Mouse (Mus musculus) R1 (cell line): ENCODE measurements at regions not wholly inside any gene's neighbourhood (a gene's known extent, or its start where the extent isn't known, plus 50 kb on each side); places are given as distances from the start of the nearest gene placed in this dataset.
A peak's percentile ranks its signal among the peaks of the same experiment; 100 is the strongest.

ENCODE experiments used
- DNase-seq: peaks from one replicate; pipeline ENCODE4 v3.0.0-alpha.2; 2018; ENCODE audit warnings: low read depth, low spot score

GRCm38 (mm10) chr11:23079936-23080794, 72.8 kb downstream of the Fam161a start:
- DNase-seq, result peak; percentile 89

DNA sequence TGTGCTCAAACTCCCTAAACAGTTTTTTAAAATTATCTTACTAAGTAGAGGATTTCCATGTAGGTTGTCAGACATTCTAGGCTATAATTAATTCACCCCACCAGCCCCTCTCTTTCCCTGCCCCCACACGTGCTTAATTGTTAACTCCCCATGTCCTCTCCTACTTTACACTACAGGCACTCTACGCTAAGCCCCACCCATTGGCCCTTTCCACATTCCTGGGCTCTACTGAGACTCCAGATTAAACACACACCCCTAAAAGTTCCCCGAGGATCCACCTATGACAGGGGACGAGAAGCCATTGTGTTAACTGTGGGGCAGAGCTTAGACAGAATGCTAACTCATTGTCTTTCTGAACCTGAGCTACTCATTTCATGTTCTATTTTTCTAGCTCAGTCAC, 74.3 kb downstream of the Fam161a start:
- peak; percentile 97 for DNase-seq

DNA sequence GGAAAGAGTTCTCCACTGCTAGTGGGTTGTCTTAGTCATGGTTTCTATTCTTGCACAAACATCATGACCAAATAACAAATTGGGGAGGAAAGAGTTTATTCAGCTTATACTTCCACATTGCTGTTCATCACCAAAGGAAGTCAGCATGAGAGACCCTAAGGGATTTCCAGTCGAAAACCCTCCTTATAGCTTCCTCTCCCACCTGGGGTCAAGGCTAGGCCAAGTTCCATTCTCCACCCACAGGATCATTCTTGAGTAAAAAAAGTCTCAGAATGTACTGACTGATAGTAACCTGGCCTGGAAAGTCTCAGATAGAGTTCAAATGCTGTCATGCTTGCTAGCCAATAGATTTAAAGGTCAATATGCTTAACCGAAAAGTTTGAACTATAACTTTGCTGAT, 76.5 kb downstream of the Fam161a start:
- peak; percentile 81 for DNase-seq

DNA sequence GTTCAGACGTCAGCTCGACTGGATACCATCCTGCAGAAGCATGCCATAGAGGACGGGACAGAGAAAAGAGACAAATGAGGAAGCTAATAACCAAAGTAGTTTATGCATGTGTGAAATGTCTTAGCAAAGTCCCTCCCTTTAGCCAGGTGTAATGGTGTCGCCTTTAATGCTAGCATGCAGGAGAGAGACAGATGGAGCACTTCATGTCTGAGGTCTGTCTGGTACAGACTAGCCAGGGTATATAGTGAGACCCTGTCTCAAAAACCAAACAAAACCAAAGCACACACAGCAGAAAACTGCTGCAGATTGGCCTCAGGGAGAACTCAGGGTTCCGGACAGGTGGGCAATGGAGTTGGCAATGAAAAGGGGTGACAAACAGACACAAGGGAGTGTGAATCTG, 88.0 kb downstream of the Fam161a start:
- peak; percentile 55 for DNase-seq

DNA sequence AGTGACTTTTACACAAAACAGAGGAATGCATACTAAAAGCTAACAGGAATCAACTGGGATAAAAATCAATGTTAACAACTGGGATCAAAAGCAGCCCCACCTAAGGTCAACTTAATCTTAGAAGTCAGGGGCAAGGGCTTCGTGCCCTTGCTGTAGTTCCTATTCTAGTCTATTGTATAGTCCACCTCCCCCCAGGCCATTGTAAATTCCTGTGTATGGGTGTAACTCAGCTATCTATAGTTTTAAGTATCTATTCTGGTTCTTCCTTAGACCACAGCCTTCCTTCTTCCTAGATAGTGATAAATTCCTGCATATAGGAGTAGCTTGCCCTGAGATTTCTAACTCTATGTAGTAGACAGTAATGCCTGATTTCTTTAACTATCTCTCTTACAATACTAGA, 88.4 kb downstream of the Fam161a start:
- DNase-seq, result peak; percentile 89

GRCm38 (mm10) chr11:23096451-23097222, 89.3 kb downstream of the Fam161a start:
- DNase-seq, result peak; percentile 87

DNA sequence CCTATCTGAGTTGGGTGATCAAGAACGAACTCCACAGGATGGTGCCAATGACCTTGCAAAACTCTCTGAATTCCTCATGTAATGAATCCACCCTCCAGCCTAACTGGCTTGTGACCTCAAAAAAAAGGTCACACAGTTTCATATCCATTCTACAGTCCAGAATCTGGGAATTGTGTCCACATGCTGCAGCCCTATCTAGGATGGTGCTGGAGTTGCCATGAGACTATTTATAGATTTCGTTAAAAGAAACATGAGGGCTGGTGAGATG, 89.8 kb downstream of the Fam161a start:
- peak; percentile 84 for DNase-seq

DNA sequence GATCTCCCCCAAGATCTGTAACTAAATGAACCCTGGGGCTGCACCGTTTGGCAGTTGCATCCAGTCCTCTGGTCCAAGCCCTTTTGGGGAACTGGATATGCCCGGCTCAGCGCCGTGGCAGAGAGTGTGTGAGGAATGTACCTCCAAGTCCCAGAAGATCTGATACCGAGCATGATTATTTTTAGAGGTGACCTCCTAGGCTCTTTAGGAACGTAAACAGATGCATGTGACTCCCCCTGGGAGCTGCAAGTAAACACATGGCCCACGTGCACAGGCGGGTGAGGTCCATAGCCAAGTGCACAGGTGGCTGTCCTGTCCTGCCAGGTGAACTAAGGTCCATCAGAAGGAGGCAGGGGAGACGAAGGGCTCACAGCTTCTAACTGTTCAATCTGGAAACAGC, 107.3 kb downstream of the Fam161a start:
- peak; percentile 19 for DNase-seq

DNA sequence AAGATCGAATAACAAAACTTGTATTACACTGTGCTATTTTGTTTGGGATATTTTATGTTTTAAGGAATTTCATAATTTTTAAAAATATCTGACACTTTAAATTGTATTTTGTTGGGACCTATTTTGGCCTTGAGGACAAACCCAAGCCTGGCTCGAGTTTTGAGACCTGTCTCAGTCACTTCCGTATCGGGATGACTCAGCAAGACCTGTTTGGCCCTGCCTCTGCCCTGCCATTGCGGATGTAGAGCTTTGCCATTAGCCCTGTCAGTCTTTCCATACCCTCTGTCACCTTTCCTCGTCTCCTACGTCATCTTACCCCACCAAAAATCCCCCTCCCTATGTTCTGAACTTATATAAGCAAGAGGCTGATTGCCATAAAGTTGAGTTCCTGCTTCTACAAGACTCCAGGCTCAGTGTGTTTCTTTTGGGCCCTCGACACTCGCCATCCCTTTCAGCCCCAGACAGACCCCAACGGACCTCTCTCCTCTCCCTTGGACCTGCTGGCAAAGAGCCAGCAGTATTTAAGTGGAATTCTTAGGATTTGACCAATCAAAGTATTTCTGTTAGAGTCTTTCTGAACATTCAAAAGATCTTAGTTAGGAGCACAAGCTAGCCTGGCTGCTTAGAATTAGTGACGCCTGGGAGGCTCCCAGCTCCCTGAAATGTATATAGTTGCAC, 113.3 kb downstream of the Fam161a start:
- peak; percentile 89 for DNase-seq

DNA sequence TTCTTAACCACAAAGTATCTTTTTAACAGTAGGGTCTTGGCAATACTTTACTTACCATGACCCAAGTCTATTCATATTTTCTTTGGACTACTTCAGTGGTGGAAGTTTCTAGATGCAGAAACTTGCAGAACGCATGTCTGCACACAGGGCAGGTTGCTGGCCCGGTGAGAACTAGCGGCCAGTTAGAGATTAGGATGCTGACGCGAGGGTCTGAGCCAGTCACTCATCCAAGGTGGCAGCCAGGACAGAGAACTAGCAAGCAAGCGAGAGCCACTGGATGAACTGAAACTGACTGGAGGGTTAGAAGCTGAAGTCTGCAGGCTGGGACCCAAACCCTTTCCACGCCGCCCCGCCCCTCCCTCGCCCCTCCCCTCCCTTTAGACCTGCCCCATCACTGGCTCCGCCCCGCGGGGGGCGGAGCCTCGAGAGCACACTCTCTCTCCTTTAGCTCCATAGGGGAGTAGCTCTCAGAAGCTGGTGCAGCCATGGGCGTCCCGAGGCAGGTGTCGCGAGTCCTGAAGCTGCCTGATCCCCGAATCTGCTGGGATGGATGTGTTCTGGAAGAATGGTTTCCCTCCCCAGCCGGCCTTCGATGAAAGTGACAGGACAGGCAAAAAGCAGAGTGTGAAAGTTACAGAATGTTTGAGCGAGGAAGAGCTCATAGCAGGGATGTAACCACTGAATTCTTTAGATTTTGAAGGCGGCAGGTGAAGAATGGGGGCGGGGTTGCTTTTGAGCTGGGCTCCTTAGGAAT, 117.0 kb downstream of the Fam161a start:
- DNase-seq, result peak; percentile 94

GRCm38 (mm10) chr11:23131122-23131521, 123.8 kb downstream of the Fam161a start:
- no peak for DNase-seq

- no peak for DNase-seq
These were observed 124.2 kb upstream of the Xpo1 start for GRCm38 (mm10) chr11:23131632-23132031.

- DNase-seq, result no peak
These were observed 115.3 kb upstream of the Xpo1 start for GRCm38 (mm10) chr11:23140429-23141099.

DNA sequence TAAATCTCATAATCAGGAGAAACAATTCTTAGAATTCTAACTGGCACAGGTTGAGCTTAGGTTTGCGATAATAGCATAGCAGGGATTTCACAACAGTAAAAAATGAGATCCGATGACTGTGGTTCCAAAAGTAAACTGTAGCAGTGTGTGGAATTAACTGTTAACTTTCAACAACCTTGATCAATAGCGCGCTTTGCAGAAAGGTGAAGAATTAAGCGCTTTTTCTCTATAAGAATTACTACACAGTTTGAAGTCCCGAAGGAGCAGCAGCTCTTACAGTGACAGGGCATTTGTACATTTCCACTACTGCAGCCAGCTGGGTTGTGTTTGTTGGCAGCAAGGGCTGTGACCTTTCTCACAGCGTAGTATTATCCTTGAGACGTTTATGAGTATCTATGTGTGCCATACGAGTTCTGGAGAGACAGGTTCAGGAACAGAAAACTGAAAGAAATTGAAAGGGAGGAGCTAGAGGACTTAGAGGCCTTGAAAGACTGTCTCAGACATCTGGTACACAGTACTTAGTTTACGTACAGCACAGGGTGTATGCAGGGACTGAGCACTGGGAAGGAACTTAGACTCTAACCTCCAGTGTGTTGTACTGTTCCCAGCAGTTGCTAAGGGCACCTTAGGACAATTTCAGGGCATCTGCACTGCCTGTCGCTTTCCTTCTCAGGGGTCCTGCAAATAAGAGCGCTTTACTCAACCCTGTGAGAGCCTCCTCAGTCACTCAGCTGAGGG, 114.6 kb upstream of the Xpo1 start:
- DNase-seq, result peak; percentile 14

DNA sequence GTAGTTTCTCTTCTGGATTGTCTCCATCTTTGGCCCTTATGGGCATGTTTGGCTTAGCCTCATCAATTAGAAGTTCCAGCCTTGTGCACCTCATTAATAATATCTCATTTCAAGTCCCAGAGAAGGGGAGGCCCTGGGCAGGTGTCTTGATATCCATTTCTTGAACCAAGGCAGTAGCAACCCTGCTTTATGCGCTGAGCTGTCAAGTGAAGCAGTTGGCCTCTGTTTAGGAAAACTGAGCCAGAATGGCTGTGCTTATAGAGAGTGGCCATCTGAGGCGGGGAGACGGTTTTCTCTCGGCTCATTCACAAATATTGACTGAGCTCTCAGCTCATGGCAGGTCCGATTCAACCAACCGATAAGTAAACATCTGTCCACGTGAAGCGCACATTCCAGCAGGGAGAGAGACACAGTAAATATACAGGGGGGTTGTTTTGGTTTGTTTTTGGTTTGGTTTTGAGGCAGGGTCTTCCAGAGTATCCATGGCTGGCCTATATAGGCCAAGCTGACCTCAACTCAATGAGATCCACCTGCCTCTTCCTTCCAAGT, 107.7 kb upstream of the Xpo1 start:
- DNase-seq, result no peak

GRCm38 (mm10) chr11:23149556-23150244, 106.1 kb upstream of the Xpo1 start:
- DNase-seq, result peak; percentile 78

DNA sequence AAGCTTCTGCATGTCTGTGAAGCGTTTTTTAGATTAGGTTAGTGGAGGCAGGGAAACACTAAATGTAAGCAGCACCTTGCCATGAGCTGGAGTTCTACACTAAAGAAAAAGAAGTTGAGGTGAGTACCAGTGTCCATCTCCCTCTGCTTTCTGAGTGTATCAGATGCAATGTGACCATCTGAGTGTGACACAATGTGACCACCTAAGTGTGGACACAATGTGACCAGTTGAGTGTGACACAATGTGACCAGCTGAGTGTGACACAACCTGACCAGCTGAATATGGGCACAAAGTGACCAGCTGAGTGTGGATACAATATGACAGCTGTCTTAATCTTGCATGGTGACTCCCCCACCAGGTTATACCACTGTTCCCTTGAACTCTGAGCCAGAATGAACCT, 101.0 kb upstream of the Xpo1 start:
- DNase-seq, result no peak

DNA sequence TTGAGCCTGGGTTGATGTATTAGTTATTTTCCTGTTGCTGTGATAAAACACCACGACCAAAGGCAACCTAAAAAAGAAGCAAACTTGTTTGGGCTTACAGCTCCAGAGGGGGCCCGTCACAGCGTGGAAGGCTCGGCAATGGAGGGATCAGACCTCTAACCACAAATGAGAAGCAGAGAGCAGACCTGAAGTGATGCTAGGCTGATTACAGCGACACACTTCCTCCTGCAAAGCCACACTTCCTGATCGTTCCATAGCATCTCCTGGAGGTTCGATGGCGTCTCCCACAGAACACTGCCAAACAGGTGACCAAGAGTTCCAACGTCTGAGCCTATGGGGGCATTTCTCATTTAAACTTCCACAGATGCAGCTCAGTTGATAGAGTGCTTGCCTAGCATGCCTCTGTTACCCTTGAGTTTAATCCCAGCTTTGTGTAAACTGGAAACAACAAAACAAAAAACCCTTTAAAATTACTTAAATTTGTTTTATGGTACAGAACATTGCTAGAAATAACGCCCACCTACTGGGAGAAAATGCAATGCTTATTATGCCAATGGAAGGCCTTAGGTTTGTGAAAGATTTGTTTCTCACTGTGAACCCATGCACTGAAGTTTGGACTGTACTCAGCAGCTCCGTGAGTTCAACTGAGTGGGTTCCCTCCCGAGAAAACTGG, 87.2 kb upstream of the Xpo1 start:
- no peak for DNase-seq
